Mouse (Mus musculus) retina, adult 2 months (tissue): ENCODE data around the gene Vmn1r170.
"Not testable (repeated sequence)": the region's sequence is repeated elsewhere in the genome, so short reads cannot be mapped to it uniquely, and the experiment has no call there.

Experiments used
- DNase-seq: peaks from one replicate; pipeline ENCODE4 v3.0.0-alpha.2; 2012; ENCODE audit warnings: low read depth, low spot score

Vmn1r170 gene

GRCm38 (mm10) chr7:23605875-23606274 lies at the start of gene Vmn1r170:
Gene Vmn1r170, plus strand, starts transcription at chr7:23606175.
- DNase-seq: not testable (repeated sequence)

GRCm38 (mm10) chr7:23575226-23575625 lies 30.7 kb upstream of the Vmn1r170 start, which contains the start of gene Vmn1r169:
Gene Vmn1r169, plus strand, starts transcription at chr7:23575526.
- DNase-seq: not testable (repeated sequence)

DNA sequence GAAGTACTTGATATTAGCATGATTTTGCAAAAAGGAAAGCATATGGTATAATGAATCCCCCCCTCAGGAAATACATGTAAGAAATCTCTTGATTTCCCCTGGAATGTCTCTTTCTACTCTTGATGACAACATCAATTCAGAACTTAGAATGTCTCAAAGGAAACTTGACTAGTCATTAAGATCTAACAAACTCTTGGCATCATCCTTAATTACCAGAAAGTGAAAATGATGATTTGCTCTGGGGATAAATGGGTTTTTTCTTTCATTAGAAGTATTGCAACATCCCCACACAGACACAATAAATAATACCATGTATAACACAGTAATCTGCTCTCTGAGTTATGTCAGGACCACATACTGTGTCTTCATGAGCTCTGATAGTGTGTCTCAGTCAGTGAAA lies 24.4 kb downstream of the Vmn1r170 start, which contains the start of gene Vmn1r171:
Gene Vmn1r171 (plus strand): TSS at position 301 of the 400 bp plus-strand sequence.
- no peak for DNase-seq
